Mouse (Mus musculus) 3T3-L1 (cell line): ENCODE results near the gene Son.
A peak's percentile ranks its signal among the peaks of the same experiment; 100 is the strongest.

ENCODE experiments used
- DNase-seq: peaks from one replicate; pipeline ENCODE4 v3.0.0-alpha.2; 2015; ENCODE audit warnings: low read depth, low spot score

The Son gene

GRCm38 (mm10) chr16:91647461-91648219 lies at the start of gene Son:
TSS of gene Son (plus strand) at chr16:91647506.
- peak; percentile 98 for DNase-seq

- peak; percentile 97 for DNase-seq
Observed at GRCm38 (mm10) chr16:91597672-91598010, 49.7 kb upstream of the Son start, which contains the start of gene Tmem50b. TSS of gene Tmem50b (minus strand) at chr16:91597800.

- DNase-seq, result peak; percentile 56
Observed at GRCm38 (mm10) chr16:91599242-91599641, 48.1 kb upstream of the Son start.

- DNase-seq, result no peak
Observed at GRCm38 (mm10) chr16:91601081-91601480, 46.2 kb upstream of the Son start.

GRCm38 (mm10) chr16:91601693-91602092 lies 45.6 kb upstream of the Son start:
- no peak for DNase-seq

- no peak for DNase-seq
Observed at GRCm38 (mm10) chr16:91605156-91605555, 42.1 kb upstream of the Son start.

- DNase-seq, result no peak
Observed at GRCm38 (mm10) chr16:91606958-91607357, 40.3 kb upstream of the Son start.

- DNase-seq, result peak; percentile 71
Observed at GRCm38 (mm10) chr16:91609501-91610245, 37.6 kb upstream of the Son start.

- no peak for DNase-seq
Observed at GRCm38 (mm10) chr16:91611248-91611647, 36.1 kb upstream of the Son start.

GRCm38 (mm10) chr16:91612525-91612924 lies 34.8 kb upstream of the Son start:
- DNase-seq, result peak; percentile 65

- DNase-seq, result no peak
Observed at GRCm38 (mm10) chr16:91614552-91614951, 32.8 kb upstream of the Son start.

GRCm38 (mm10) chr16:91618511-91619501 lies 28.5 kb upstream of the Son start, which contains the start of gene Dnajc28:
TSS of gene Dnajc28 (minus strand) at chr16:91619026.
- peak; percentile 78 for DNase-seq

GRCm38 (mm10) chr16:91620185-91620584 lies 27.1 kb upstream of the Son start:
- no peak for DNase-seq

- no peak for DNase-seq
Observed at GRCm38 (mm10) chr16:91620991-91621390, 26.3 kb upstream of the Son start.

- DNase-seq, result no peak
Observed at GRCm38 (mm10) chr16:91623074-91623473, 24.2 kb upstream of the Son start.

GRCm38 (mm10) chr16:91627831-91628230 lies 19.5 kb upstream of the Son start:
- no peak for DNase-seq

GRCm38 (mm10) chr16:91628673-91629072 lies 18.6 kb upstream of the Son start:
- DNase-seq, result no peak

GRCm38 (mm10) chr16:91629749-91630148 lies 17.6 kb upstream of the Son start:
- no peak for DNase-seq

GRCm38 (mm10) chr16:91630584-91630983 lies 16.7 kb upstream of the Son start:
- no peak for DNase-seq

- no peak for DNase-seq
Observed at GRCm38 (mm10) chr16:91632439-91632838, 14.9 kb upstream of the Son start.

- DNase-seq, result no peak
Observed at GRCm38 (mm10) chr16:91632940-91633339, 14.4 kb upstream of the Son start.

- DNase-seq, result no peak
Observed at GRCm38 (mm10) chr16:91633641-91634040, 13.7 kb upstream of the Son start.
